Mouse (Mus musculus): Measurements from ENCODE around the gene Rnf8. TPM values are rescaled to one million over a fixed set of nuclear protein-coding genes. Genes with fewer than 3 reads are reported as not detected.
"Not testable (repeated sequence)": the region's sequence is repeated elsewhere in the genome, so short reads cannot be mapped to it uniquely, and the experiment has no call there.

Gene Rnf8
- polyA plus RNA-seq, 1 experiment from 2014 or later, result 75.5 TPM

DNA sequence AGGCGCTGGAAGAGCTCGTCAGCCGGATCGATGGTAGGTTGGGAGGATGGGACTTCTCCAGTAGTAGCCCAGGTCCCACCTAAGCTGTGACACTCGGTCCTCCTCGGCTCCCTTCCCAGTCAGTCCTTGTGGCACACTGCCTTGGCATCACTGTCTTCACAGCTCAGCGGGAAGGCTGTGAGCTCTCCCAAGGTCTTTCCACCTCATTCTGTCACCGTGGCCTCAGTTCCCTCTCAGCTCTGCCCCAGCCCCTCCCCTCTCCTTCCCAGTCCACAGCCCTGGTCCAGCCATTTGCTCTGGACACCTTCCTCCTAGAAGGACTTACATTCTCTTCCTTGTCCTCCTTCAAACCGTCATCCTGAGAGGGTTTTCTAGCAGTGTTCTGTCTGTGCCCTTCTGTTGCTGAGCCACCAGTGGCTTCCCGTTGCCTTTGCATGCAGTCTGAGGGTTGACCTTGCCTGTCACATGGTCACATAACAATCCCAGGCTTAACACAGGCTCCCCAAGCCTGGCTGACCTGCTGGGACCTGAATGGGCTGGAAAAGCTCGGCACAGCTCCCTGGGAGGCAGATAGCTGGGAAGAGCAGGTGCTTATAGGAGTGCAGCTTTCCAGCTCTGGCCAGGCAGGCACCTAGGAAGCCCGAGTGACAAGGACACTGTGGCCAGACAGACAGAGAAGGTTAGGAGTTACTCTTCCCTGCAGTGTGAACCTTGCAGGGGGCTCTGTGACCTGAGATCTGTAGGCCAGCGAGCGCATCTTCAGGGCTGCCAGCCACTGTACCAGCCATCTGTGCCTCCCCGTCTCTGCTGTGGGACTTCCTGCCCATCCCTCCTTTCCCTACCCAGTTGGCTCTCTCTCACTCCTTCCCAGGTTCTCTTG is 18.5 kb upstream of the Rnf8 start:
- no peak overlapping the region for H3K4me2 ChIP-seq
- peaks cover 71% of the 10 kb centered on the region for H3K36me3 ChIP-seq
- H3K9ac ChIP-seq, result peak overlapping the region; percentile 17; the same call in 1 of the 2 replicates
- no peaks in the 10 kb centered on the region for H3K27me3 ChIP-seq
- H3K27ac ChIP-seq (replicated peaks), result no peak overlapping the region
- ATAC-seq (ENCODE audit: low read depth), result no peak
- H3K9me3 ChIP-seq, result no peaks in the 10 kb centered on the region
- WGBS, result 78% methylated on average over 15 of the region's 15 CpGs
- no peak overlapping the region for H3K4me3 ChIP-seq
- H3K4me1 ChIP-seq (replicated peaks), result peaks cover 19% of the 10 kb centered on the region

DNA sequence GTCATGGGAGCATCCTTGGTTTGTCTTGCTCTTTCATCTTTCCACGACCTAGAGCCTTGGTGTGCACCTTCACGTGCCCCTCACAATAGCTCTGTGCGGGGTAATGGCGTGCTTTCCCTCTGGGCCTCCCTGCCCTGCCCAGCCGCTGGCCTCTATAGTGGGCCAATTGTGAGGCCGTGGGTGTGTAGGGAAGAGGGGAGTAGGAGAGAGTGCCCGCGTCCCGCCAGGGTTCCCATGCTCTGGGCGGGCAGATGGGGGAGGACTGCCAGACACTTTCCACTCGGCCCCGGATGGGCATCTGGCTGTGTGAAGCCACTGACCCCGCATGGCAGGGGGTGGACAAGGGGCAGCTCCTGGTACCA is 17.8 kb upstream of the Rnf8 start:
- Histone ChIP-seq H3K9ac (peak overlapping the region; percentile 17; the same call in 1 of the 2 replicates), H3K4me3 (no peak overlapping the region), H3K27me3 (no peaks in the 10 kb centered on the region), H3K36me3 (peaks cover 69% of the 10 kb centered on the region), H3K27ac (replicated peaks) (0 out of 2 replicates have a peak overlapping the region, but pooled peaks have one; percentile 25), H3K4me2 (no peak overlapping the region), H3K9me3 (no peaks in the 10 kb centered on the region), H3K4me1 (replicated peaks) (peaks cover 19% of the 10 kb centered on the region)
- 52% methylated on average over 13 of the region's 13 CpGs for WGBS
- 0 out of 2 replicates have a peak, but pooled peaks have one; percentile 52 for ATAC-seq (ENCODE audit: low read depth)

DNA sequence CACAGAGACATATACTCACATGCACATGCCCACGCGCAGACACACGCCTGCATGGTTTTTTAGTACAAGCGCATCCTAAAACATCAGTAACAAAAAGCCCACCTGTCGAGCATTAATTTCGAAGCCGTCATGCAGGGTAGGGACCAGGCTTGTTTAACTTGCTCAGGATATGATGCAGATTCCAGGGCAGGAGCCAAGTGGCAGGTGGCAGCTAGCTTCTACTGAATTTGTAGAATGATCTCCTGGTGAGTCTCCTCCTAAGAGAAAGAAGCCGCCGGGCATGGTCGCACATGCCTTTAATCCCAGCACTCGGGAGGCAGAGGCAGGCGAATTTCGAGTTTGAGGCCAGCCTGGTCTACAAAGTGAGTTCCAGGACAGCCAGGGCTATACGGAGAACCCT is 15.5 kb upstream of the Rnf8 start:
- WGBS, result 90% methylated on average over 14 of the region's 14 CpGs
- Histone ChIP-seq H3K4me2 (no peak overlapping the region), H3K9me3 (no peaks in the 10 kb centered on the region), H3K36me3 (peaks cover 72% of the 10 kb centered on the region), H3K27me3 (no peaks in the 10 kb centered on the region), H3K27ac (replicated peaks) (no peak overlapping the region), H3K9ac (no peak overlapping the region), H3K4me1 (replicated peaks) (peaks cover 19% of the 10 kb centered on the region), H3K4me3 (no peak overlapping the region)
- ATAC-seq (ENCODE audit: low read depth), result no peak

DNA sequence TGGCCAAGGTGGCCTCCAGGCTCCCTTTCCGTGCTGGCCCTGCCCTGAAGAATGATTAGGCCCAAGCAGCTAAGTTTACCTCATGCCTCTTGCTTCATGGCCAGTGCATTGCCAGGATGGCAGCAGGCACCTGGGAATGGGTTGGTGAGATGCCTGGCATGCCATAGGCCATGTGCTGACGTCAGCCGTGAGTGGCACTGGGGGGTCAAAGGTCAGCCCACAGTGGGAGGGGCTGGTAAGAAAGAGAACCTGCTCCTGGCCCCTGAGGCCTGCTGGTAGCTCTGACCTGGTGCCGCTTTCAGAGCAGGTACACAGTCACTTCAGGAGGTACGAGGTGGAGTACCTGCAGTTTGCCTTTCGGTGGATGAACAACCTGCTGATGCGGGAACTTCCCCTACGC is 15.1 kb upstream of the Rnf8 start:
- Histone ChIP-seq H3K4me3 (no peak overlapping the region), H3K27ac (replicated peaks) (no peak overlapping the region), H3K9ac (no peak overlapping the region), H3K36me3 (peaks cover 68% of the 10 kb centered on the region), H3K27me3 (no peaks in the 10 kb centered on the region), H3K9me3 (no peaks in the 10 kb centered on the region), H3K4me1 (replicated peaks) (peaks cover 19% of the 10 kb centered on the region), H3K4me2 (no peak overlapping the region)
- WGBS, result 88% methylated on average over 8 of the region's 8 CpGs
- ATAC-seq (ENCODE audit: low read depth), result no peak

DNA sequence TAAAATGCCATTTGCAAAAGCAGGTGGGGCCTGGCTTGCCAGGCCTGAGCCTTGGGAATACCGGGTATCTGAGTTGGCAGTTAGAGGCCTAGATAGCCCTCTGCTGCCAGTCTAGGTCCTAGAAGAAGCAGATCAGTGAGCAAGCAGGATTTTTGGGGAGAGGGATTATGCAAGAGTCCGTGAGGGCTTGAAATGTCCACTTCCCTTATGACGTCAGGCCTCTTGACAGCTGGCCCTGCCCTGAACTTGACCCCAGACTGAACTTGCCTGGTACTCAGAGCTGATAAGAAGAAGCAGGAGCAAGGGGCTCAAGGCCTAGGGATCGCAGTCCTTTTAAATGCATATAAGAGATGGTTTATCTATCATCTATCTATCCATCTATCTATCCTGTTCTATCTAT is 13.2 kb upstream of the Rnf8 start:
- WGBS, result 80% methylated on average over 4 of the region's 4 CpGs
- Histone ChIP-seq H3K4me3 (no peak overlapping the region), H3K9me3 (no peaks in the 10 kb centered on the region), H3K27ac (replicated peaks) (no peak overlapping the region), H3K4me2 (no peak overlapping the region), H3K27me3 (no peaks in the 10 kb centered on the region), H3K4me1 (replicated peaks) (peaks cover 16% of the 10 kb centered on the region), H3K36me3 (peaks cover 62% of the 10 kb centered on the region), H3K9ac (no peak overlapping the region)
- no peak for ATAC-seq (ENCODE audit: low read depth)

DNA sequence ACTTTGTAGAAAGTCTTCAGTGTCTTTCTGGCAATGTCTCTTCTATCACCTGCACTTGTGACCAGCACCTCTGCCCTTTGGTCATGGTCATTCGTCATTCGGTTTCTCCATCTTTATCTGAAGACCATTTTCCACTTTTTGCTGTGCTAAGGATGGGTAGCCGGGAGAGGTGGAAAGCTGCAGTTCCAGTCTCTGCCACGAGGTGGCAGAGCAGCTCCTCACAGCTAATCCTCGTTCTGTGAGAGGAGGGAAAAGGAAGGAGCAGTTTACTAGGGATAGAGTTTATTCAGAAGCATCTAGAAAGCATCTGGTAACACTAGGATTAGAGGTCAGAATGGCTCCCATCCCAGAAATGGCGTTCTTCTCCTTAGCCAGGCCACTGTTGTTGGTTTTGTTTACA is 11.3 kb upstream of the Rnf8 start:
- peaks cover 60% of the 10 kb centered on the region for H3K36me3 ChIP-seq
- ATAC-seq (ENCODE audit: low read depth), result no peak; the same call in 1 of the 2 replicates
- 26% methylated on average over 6 of the region's 6 CpGs for WGBS

DNA sequence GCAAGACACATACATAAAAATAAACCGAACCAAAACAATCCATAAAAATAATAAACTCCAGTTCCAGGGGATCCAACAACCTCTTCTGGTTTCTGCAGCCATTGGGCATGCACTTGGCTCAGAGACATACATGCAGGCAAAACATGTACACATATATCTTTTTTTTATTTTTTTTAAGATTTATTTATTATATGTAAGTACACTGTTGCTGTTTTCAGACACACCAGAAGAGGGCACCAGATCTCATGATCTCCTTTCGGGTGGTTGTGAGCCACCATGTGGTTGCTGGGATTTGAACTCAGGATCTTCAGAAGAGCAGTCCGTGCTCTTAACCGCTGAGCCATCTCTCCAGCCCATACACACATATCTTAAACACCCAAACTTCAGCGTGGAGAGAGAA is 1.1 kb upstream of the Rnf8 start:
- H3K9ac ChIP-seq; H3K27ac ChIP-seq (replicated peaks); H3K4me3 ChIP-seq; H3K27me3 ChIP-seq; H3K9me3 ChIP-seq; H3K36me3 ChIP-seq; ATAC-seq (ENCODE audit: low read depth); H3K4me2 ChIP-seq: not testable (repeated sequence)
- WGBS, result 88% methylated on average over 5 of the region's 5 CpGs
- peaks cover 34% of the 10 kb centered on the region for H3K4me1 ChIP-seq (replicated peaks)

More for the DNA sequence above, 11.3 kb upstream of the Rnf8 start:
- H3K4me3 ChIP-seq, result no peak overlapping the region
- no peaks in the 10 kb centered on the region for H3K27me3 ChIP-seq
- H3K27ac ChIP-seq (replicated peaks), result no peak overlapping the region
- H3K9ac ChIP-seq, result no peak overlapping the region
- H3K9me3 ChIP-seq, result no peaks in the 10 kb centered on the region
- H3K4me1 ChIP-seq (replicated peaks), result no peaks in the 10 kb centered on the region
- H3K4me2 ChIP-seq, result no peak overlapping the region

DNA sequence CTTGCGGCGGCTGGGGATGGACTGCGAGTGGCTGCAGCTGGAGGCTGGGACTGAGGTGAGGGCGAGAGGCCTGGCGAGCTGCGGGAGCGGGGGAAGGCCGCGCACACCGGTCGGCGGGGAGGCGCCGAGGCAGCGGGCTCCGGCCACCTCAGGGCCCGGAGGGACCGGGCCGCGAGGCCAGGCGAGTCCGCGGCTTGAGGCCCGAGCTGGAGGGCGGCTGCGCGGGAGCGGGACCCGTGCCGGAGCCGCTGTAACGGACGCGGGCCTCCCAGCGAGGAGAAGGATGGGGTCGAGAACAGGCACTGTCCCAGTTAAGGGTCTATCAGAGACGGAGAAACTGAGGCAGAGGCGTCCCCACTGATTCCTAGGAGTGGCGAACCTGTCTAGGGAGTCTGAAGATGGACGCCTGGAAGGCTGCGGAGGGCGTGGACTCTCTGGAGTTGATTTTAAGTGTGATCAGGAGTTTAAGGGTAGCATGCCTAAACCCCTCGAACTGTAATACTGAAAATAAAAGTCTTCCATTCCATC is 498 bp downstream of the Rnf8 start:
- WGBS, result under 1% methylated on average over 42 of the region's 43 CpGs

DNA sequence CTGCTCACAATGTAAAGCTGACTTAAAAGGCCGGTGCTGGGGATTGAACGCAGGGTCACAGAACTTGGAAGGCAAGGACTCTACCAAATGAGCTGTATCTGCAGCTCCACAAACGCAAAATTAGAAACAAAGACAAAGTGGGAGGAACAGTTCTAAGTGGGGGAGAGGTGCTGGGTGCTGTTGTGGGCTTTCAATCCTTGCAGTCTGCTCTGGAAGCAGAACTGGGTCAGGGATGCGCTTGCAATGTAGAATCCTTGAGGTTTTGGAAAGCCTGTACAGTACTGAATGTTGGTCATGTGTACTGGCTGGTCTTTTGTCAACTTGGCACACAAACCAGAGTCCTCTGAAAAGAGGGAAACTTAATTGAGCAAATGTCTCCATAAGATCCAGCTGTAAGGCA is 1.0 kb downstream of the Rnf8 start:
- H3K9ac ChIP-seq, result peak overlapping the region; percentile 99
- H3K9me3 ChIP-seq, result no peaks in the 10 kb centered on the region
- no peaks in the 10 kb centered on the region for H3K27me3 ChIP-seq
- ATAC-seq (ENCODE audit: low read depth), result no peak
- H3K4me2 ChIP-seq, result peak overlapping the region; percentile 87
- 13% methylated on average over 4 of the region's 4 CpGs for WGBS
- H3K27ac ChIP-seq (replicated peaks), result peak overlapping the region; percentile 94
- H3K36me3 ChIP-seq, result peaks cover 24% of the 10 kb centered on the region
- H3K4me1 ChIP-seq (replicated peaks), result peaks cover 34% of the 10 kb centered on the region
- peak overlapping the region; percentile 99 for H3K4me3 ChIP-seq

More for the DNA sequence above, 498 bp downstream of the Rnf8 start:
- peak overlapping the region; percentile 99 for H3K9ac ChIP-seq
- no peaks in the 10 kb centered on the region for H3K27me3 ChIP-seq
- no peak; the same call in none of the 2 replicates for ATAC-seq (ENCODE audit: low read depth)
- peak overlapping the region; percentile 99 for H3K4me3 ChIP-seq
- H3K4me1 ChIP-seq (replicated peaks), result peaks cover 34% of the 10 kb centered on the region
- peak overlapping the region; percentile 94 for H3K27ac ChIP-seq (replicated peaks)
- H3K9me3 ChIP-seq, result no peaks in the 10 kb centered on the region
- peaks cover 21% of the 10 kb centered on the region for H3K36me3 ChIP-seq
- peak overlapping the region; percentile 87 for H3K4me2 ChIP-seq

DNA sequence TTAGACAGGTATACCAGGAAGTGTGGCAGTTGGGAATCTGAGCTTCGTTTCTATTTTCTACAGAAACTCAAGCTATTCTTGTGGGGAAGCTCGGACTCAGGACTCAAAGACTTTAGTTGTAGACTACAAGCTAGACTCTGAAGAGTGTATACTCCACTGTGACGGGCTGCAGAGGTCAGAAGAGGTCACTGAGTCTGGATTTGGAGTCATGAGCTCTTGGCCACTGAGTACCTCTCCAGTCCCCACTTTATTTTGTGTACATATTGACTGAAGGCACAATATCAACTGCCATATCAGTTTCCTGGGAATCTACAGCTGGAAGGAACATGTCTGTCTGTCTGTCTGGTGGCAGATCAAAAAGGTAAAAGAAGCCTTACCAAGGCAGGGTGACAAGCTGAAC is 4.6 kb downstream of the Rnf8 start:
- 94% methylated on average over 3 of the region's 3 CpGs for WGBS

DNA sequence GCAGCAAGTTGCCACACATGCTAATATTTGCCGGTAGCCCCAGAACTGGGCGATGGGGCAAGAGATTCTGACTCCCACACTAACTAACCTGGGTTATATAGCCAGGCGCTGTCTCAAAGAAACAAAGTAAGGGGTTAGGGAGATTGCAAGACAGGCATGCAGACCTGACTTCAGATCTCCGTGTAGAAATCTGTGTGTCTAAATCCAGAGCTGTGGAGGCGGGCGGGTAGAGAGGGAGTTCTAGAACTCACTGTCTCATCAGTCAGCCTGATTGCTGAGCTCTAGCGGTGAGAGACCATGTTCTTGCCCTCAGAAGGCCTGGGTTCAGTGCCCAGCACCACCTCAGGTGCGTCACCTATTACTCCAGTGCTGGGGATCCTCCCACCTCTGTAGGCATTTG is 8.9 kb downstream of the Rnf8 start:
- H3K27me3 ChIP-seq, result no peaks in the 10 kb centered on the region
- 95% methylated on average over 8 of the region's 8 CpGs for WGBS
- H3K4me3 ChIP-seq, result no peak overlapping the region
- H3K9ac ChIP-seq, result no peak overlapping the region
- no peak overlapping the region for H3K4me2 ChIP-seq
- no peaks in the 10 kb centered on the region for H3K4me1 ChIP-seq (replicated peaks)
- ATAC-seq (ENCODE audit: low read depth), result no peak
- peaks cover 97% of the 10 kb centered on the region for H3K36me3 ChIP-seq
- no peaks in the 10 kb centered on the region for H3K9me3 ChIP-seq
- no peak overlapping the region for H3K27ac ChIP-seq (replicated peaks)

More for the DNA sequence above, 4.6 kb downstream of the Rnf8 start:
- Histone ChIP-seq H3K36me3 (peaks cover 59% of the 10 kb centered on the region), H3K27ac (replicated peaks) (no peak overlapping the region), H3K9me3 (no peaks in the 10 kb centered on the region), H3K9ac (no peak overlapping the region), H3K4me3 (no peak overlapping the region), H3K4me1 (replicated peaks) (peaks cover 31% of the 10 kb centered on the region), H3K27me3 (no peaks in the 10 kb centered on the region), H3K4me2 (no peak overlapping the region)
- ATAC-seq (ENCODE audit: low read depth), result no peak

DNA sequence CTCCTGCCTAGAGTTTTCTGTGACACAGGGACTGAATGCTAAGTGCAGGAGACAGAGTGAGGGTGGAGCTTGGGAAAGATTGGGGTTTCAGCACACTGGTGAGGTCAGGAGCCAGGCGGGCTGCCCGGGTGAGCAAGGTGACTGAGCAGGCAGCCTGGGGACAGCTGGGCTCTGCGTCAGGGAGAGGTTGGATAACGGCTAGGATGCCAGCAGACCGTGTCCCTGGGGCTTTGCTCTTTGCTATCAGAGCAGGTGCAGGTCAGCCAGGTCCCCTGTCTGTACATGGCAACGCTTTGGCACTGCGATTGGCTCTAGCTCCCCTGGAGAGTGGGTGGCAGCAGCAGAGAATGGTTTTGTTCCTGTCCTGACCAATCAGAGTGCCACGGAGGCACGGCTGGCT is 12.7 kb downstream of the Rnf8 start:
- Histone ChIP-seq H3K36me3 (peaks cover 98% of the 10 kb centered on the region), H3K4me3 (no peak overlapping the region), H3K27ac (replicated peaks) (no peak overlapping the region), H3K4me1 (replicated peaks) (no peaks in the 10 kb centered on the region), H3K4me2 (no peak overlapping the region), H3K27me3 (no peaks in the 10 kb centered on the region), H3K9ac (no peak overlapping the region), H3K9me3 (no peaks in the 10 kb centered on the region)
- no peak for ATAC-seq (ENCODE audit: low read depth)
- 84% methylated on average over 9 of the region's 9 CpGs for WGBS
